Mouse (Mus musculus) testis, adult 2 months (tissue): ENCODE results near the gene Gm17606.

Experiments
- CTCF ChIP-seq: fragments of 200-500 bp; IDR thresholded peaks from 2 replicates; pipeline ENCODE4 v1.5.1; 2012; ENCODE audit warnings: low read depth, mild to moderate bottlenecking, inconsistent platforms, low read length, moderate library complexity; ENCODE audit not compliant: control insufficient read depth, insufficient read depth, insufficient replicate concordance
- POLR2A ChIP-seq: fragments of 200-500 bp; IDR thresholded peaks from 2 replicates; pipeline ENCODE4 v1.6.1; 2012; ENCODE audit warnings: low read depth, mild to moderate bottlenecking, inconsistent platforms, low read length, moderate library complexity; ENCODE audit not compliant: control insufficient read depth

DNA sequence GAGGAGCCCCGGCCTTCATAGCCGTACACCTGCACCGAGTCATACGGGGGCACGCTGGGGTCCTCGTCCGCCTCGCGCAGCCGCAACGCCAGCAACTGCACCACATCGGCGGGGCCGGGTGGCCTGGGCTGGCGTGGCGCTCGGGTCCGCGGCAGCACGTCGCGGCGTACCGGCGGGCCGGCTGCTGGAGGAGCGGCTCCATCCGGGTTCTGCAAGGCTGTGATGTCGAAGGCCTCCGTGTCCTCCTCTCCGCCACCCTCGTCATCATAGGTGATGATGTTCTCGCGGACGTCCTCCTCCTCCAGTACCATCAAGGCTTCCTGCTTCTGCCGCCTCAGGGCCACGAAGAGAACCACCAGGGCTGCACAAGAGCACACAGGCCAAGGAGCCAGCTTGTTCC is 8.5 kb upstream of the Gm17606 start:
- TF ChIP-seq CTCF (no peak), POLR2A (peak; percentile 34; the same call in 1 of the 2 replicates)
